Mouse (Mus musculus) liver, embryonic 12.5 days (tissue): ENCODE data around the gene Fsip1. TPM values are rescaled to one million over a fixed set of nuclear protein-coding genes. Genes with fewer than 3 reads are reported as not detected.
A peak's percentile ranks its signal among the peaks of the same experiment; 100 is the strongest.

Source experiments
- ATAC-seq: fragments of 200-750 bp; cut with Nextera tagmentation; 2 replicates; pipeline ENCODE4 v1.8.0; 2017; ENCODE audit warnings: moderate number of reproducible peaks, mild to moderate bottlenecking, moderate library complexity
- H3K27ac ChIP-seq: fragments of 300-500 bp; sonication (generic); 2 replicates; pipeline ENCODE4 v1.5.1; 2016; ENCODE audit warnings: mild to moderate bottlenecking
- H3K27me3 ChIP-seq: fragments of 300-500 bp; sonication (generic); replicated peaks from 2 replicates; pipeline ENCODE4 v1.6.1; 2016; ENCODE audit warnings: mild to moderate bottlenecking, moderate library complexity
- H3K36me3 ChIP-seq: fragments of 300-500 bp; sonication (generic); 2 replicates; pipeline ENCODE4 v1.6.1; 2016; ENCODE audit warnings: mild to moderate bottlenecking, moderate library complexity
- H3K4me1 ChIP-seq: fragments of 300-500 bp; sonication (generic); 2 replicates; pipeline ENCODE4 v1.6.1; 2016
- H3K4me2 ChIP-seq: fragments of 300-500 bp; sonication (generic); 2 replicates; pipeline ENCODE4 v1.6.1; 2016; ENCODE audit warnings: mild to moderate bottlenecking, moderate library complexity
- H3K4me3 ChIP-seq: fragments of 300-500 bp; sonication (generic); 2 replicates; pipeline ENCODE4 v1.5.1; 2016; ENCODE audit warnings: mild to moderate bottlenecking, moderate library complexity
- H3K9ac ChIP-seq: fragments of 300-500 bp; sonication (generic); 2 replicates; pipeline ENCODE4 v1.6.1; 2016; ENCODE audit warnings: mild to moderate bottlenecking, moderate library complexity
- H3K9me3 ChIP-seq: fragments of 300-500 bp; sonication (generic); replicated peaks from 2 replicates; pipeline ENCODE4 v1.6.1; 2016; ENCODE audit warnings: mild to moderate bottlenecking, moderate library complexity
- WGBS: fragments of 180-500 bp; shearing (Covaris S2); methylation state at CpG from one replicate; pipeline ENCODE4 v1.1.7; 2016; ENCODE audit not compliant: insufficient replicate concordance; 5-methylcytosine and 5-hydroxymethylcytosine counted together
- polyA plus RNA-seq: library from polyadenylated mRNA; unstranded; fragments of >200 nt; fragmentation: Nextera tagmentation; extraction: Ambion mirVana; gene quantifications from 2 replicates; pipeline ENCODE4 v1.2.1, GENCODE M21; 2016

Gene Fsip1
- polyA plus RNA-seq, 1 experiment from 2014 or later, result 0.23 TPM

GRCm38 (mm10) chr2:118111116-118111487 lies 145.7 kb downstream of the Fsip1 start:
- no peaks in the 10 kb centered on the region for H3K36me3 ChIP-seq
- peak overlapping the region; percentile 49 for H3K4me3 ChIP-seq
- H3K4me2 ChIP-seq, result peak overlapping the region; percentile 70
- peaks cover 27% of the 10 kb centered on the region for H3K27me3 ChIP-seq
- 2% methylated on average over 16 of the region's 16 CpGs for WGBS
- H3K4me1 ChIP-seq, result peaks cover 13% of the 10 kb centered on the region
- H3K9ac ChIP-seq, result no peak overlapping the region
- no peaks in the 10 kb centered on the region for H3K9me3 ChIP-seq
- ATAC-seq, result peak; percentile 67
- H3K27ac ChIP-seq, result 0 out of 2 replicates have a peak overlapping the region, but pooled peaks have one; percentile 37

GRCm38 (mm10) chr2:118110225-118110915 lies 146.4 kb downstream of the Fsip1 start:
- Histone ChIP-seq H3K36me3 (no peaks in the 10 kb centered on the region), H3K4me2 (peak overlapping the region; percentile 70), H3K4me1 (peaks cover 13% of the 10 kb centered on the region), H3K27me3 (peaks cover 27% of the 10 kb centered on the region), H3K27ac (no peak overlapping the region), H3K9ac (0 out of 2 replicates have a peak overlapping the region, but pooled peaks have one; percentile 0), H3K4me3 (no peak overlapping the region), H3K9me3 (no peaks in the 10 kb centered on the region)
- WGBS, result 44% methylated on average over 17 of the region's 17 CpGs
- ATAC-seq, result no peak

- no peak overlapping the region for H3K4me3 ChIP-seq
- WGBS, result 57% methylated on average over 4 of the region's 4 CpGs
- no peak overlapping the region for H3K27ac ChIP-seq
- H3K9me3 ChIP-seq, result no peaks in the 10 kb centered on the region
- no peak overlapping the region for H3K4me2 ChIP-seq
- no peaks in the 10 kb centered on the region for H3K36me3 ChIP-seq
- H3K27me3 ChIP-seq, result no peaks in the 10 kb centered on the region
- ATAC-seq, result no peak
- H3K4me1 ChIP-seq, result no peaks in the 10 kb centered on the region
- no peak overlapping the region for H3K9ac ChIP-seq
Observed at GRCm38 (mm10) chr2:118102169-118102568, 154.6 kb downstream of the Fsip1 start.

- Histone ChIP-seq H3K4me1 (no peaks in the 10 kb centered on the region), H3K27ac (no peak overlapping the region), H3K9ac (no peak overlapping the region), H3K27me3 (no peaks in the 10 kb centered on the region), H3K36me3 (no peaks in the 10 kb centered on the region), H3K4me3 (no peak overlapping the region), H3K4me2 (no peak overlapping the region), H3K9me3 (no peaks in the 10 kb centered on the region)
- 75% methylated on average over 4 of the region's 4 CpGs for WGBS
- no peak for ATAC-seq
Observed at GRCm38 (mm10) chr2:118099104-118099503, 157.7 kb downstream of the Fsip1 start.

- Histone ChIP-seq H3K36me3 (no peaks in the 10 kb centered on the region), H3K9me3 (no peaks in the 10 kb centered on the region), H3K4me1 (no peaks in the 10 kb centered on the region), H3K9ac (no peak overlapping the region), H3K27me3 (no peaks in the 10 kb centered on the region), H3K4me2 (no peak overlapping the region), H3K27ac (no peak overlapping the region), H3K4me3 (no peak overlapping the region)
- 73% methylated on average over 5 of the region's 5 CpGs for WGBS
- no peak for ATAC-seq
Observed at GRCm38 (mm10) chr2:118091226-118091625, 165.5 kb downstream of the Fsip1 start.

GRCm38 (mm10) chr2:118087044-118087726 lies 169.6 kb downstream of the Fsip1 start:
- Histone ChIP-seq H3K4me2 (no peak overlapping the region), H3K36me3 (no peaks in the 10 kb centered on the region), H3K9ac (no peak overlapping the region), H3K27me3 (no peaks in the 10 kb centered on the region), H3K27ac (no peak overlapping the region), H3K4me1 (no peaks in the 10 kb centered on the region), H3K4me3 (no peak overlapping the region), H3K9me3 (no peaks in the 10 kb centered on the region)
- 72% methylated on average over 10 of the region's 10 CpGs for WGBS
- no peak for ATAC-seq

GRCm38 (mm10) chr2:118085647-118086046 lies 171.1 kb downstream of the Fsip1 start:
- no peaks in the 10 kb centered on the region for H3K27me3 ChIP-seq
- no peak for ATAC-seq
- no peak overlapping the region for H3K27ac ChIP-seq
- no peak overlapping the region for H3K4me2 ChIP-seq
- H3K9me3 ChIP-seq, result no peaks in the 10 kb centered on the region
- 87% methylated on average over 2 of the region's 2 CpGs for WGBS
- no peak overlapping the region for H3K4me3 ChIP-seq
- no peaks in the 10 kb centered on the region for H3K36me3 ChIP-seq
- no peak overlapping the region for H3K9ac ChIP-seq
- no peaks in the 10 kb centered on the region for H3K4me1 ChIP-seq

- ATAC-seq, result no peak
- Histone ChIP-seq H3K4me2 (no peak overlapping the region), H3K9ac (no peak overlapping the region), H3K4me3 (no peak overlapping the region), H3K27ac (no peak overlapping the region), H3K27me3 (no peaks in the 10 kb centered on the region), H3K9me3 (no peaks in the 10 kb centered on the region), H3K4me1 (no peaks in the 10 kb centered on the region), H3K36me3 (no peaks in the 10 kb centered on the region)
- 53% methylated on average over 3 of the region's 3 CpGs for WGBS
Observed at GRCm38 (mm10) chr2:118084693-118085092, 172.1 kb downstream of the Fsip1 start.

GRCm38 (mm10) chr2:118083652-118084051 lies 173.1 kb downstream of the Fsip1 start:
- Histone ChIP-seq H3K9me3 (no peaks in the 10 kb centered on the region), H3K27ac (no peak overlapping the region), H3K9ac (no peak overlapping the region), H3K27me3 (no peaks in the 10 kb centered on the region), H3K36me3 (no peaks in the 10 kb centered on the region), H3K4me3 (no peak overlapping the region), H3K4me1 (no peaks in the 10 kb centered on the region), H3K4me2 (no peak overlapping the region)
- 76% methylated on average over 6 of the region's 6 CpGs for whole genome bisulfite sequencing
- ATAC-seq, result no peak

- no peak for ATAC-seq
- no peaks in the 10 kb centered on the region for H3K27me3 ChIP-seq
- 69% methylated on average over 5 of the region's 5 CpGs for WGBS
Observed at GRCm38 (mm10) chr2:118081581-118081980, 175.2 kb downstream of the Fsip1 start.

More at GRCm38 (mm10) chr2:118081581-118081980, 175.2 kb downstream of the Fsip1 start:
- Histone ChIP-seq H3K9me3 (no peaks in the 10 kb centered on the region), H3K4me3 (no peak overlapping the region), H3K9ac (no peak overlapping the region), H3K4me1 (no peaks in the 10 kb centered on the region), H3K36me3 (no peaks in the 10 kb centered on the region), H3K4me2 (no peak overlapping the region), H3K27ac (no peak overlapping the region)
